Mouse (Mus musculus): Measurements from ENCODE around the gene Rptor. TPM values are rescaled to one million over a fixed set of nuclear protein-coding genes. Genes with fewer than 3 reads are reported as not detected.

Gene Rptor
- polyA plus RNA-seq, 1 experiment, result 24.5 TPM

GRCm38 (mm10) chr11:119586511-119586910 is 16.2 kb upstream of the Rptor start:
- no peaks in the 10 kb centered on the region for H3K4me1 ChIP-seq (ENCODE audit: control insufficient read depth, insufficient read depth, insufficient read length, low read length)

GRCm38 (mm10) chr11:119587112-119587511 is 15.6 kb upstream of the Rptor start:
- Histone ChIP-seq H3K4me3 (ENCODE audit: insufficient read depth, low read depth, low read length) (no peak overlapping the region), H3K4me1 (ENCODE audit: control insufficient read depth, insufficient read depth, insufficient read length, low read length) (no peaks in the 10 kb centered on the region), H3K27ac (replicated peaks; ENCODE audit: low read depth, low read length) (no peak overlapping the region)

More at GRCm38 (mm10) chr11:119586511-119586910, 16.2 kb upstream of the Rptor start:
- Histone ChIP-seq H3K27ac (replicated peaks; ENCODE audit: low read depth, low read length) (no peak overlapping the region), H3K4me3 (ENCODE audit: insufficient read depth, low read depth, low read length) (no peak overlapping the region)

GRCm38 (mm10) chr11:119589242-119589641 is 13.5 kb upstream of the Rptor start:
- H3K4me3 ChIP-seq (ENCODE audit: insufficient read depth, low read depth, low read length), result no peak overlapping the region
- H3K27ac ChIP-seq (replicated peaks; ENCODE audit: low read depth, low read length), result no peak overlapping the region
- no peaks in the 10 kb centered on the region for H3K4me1 ChIP-seq (ENCODE audit: control insufficient read depth, insufficient read depth, insufficient read length, low read length)

- H3K4me3 ChIP-seq (ENCODE audit: insufficient read depth, low read depth, low read length), result no peak overlapping the region
- H3K27ac ChIP-seq (replicated peaks; ENCODE audit: low read depth, low read length), result no peak overlapping the region
- no peaks in the 10 kb centered on the region for H3K4me1 ChIP-seq (ENCODE audit: control insufficient read depth, insufficient read depth, insufficient read length, low read length)
Observed at GRCm38 (mm10) chr11:119593966-119594365, 8.7 kb upstream of the Rptor start.

- Histone ChIP-seq H3K27ac (replicated peaks; ENCODE audit: low read depth, low read length) (no peak overlapping the region), H3K4me3 (ENCODE audit: insufficient read depth, low read depth, low read length) (no peak overlapping the region), H3K4me1 (ENCODE audit: control insufficient read depth, insufficient read depth, insufficient read length, low read length) (peaks cover 2% of the 10 kb centered on the region; the same call in 1 of the 2 replicates)
Observed at GRCm38 (mm10) chr11:119598856-119599255, 3.8 kb upstream of the Rptor start.

- no peak overlapping the region for H3K4me3 ChIP-seq (ENCODE audit: insufficient read depth, low read depth, low read length)
- H3K27ac ChIP-seq (replicated peaks; ENCODE audit: low read depth, low read length), result no peak overlapping the region
- H3K4me1 ChIP-seq (ENCODE audit: control insufficient read depth, insufficient read depth, insufficient read length, low read length), result peaks cover 3% of the 10 kb centered on the region; the same call in 1 of the 2 replicates
Observed at GRCm38 (mm10) chr11:119600286-119600685, 2.4 kb upstream of the Rptor start.

- H3K4me1 ChIP-seq (ENCODE audit: control insufficient read depth, insufficient read depth, insufficient read length, low read length), result peaks cover 3% of the 10 kb centered on the region
- H3K4me3 ChIP-seq (ENCODE audit: insufficient read depth, low read depth, low read length), result peak overlapping the region; percentile 11; the same call in 1 of the 2 replicates
- H3K27ac ChIP-seq (replicated peaks; ENCODE audit: low read depth, low read length), result no peak overlapping the region
Observed at GRCm38 (mm10) chr11:119602177-119602700, 466 bp upstream of the Rptor start.

GRCm38 (mm10) chr11:119603527-119603905 is 811 bp downstream of the Rptor start:
- peaks cover 3% of the 10 kb centered on the region for H3K4me1 ChIP-seq (ENCODE audit: control insufficient read depth, insufficient read depth, insufficient read length, low read length)
- peak overlapping the region; percentile 54; the same call in 1 of the 2 replicates for H3K27ac ChIP-seq (replicated peaks; ENCODE audit: low read depth, low read length)
- H3K4me3 ChIP-seq (ENCODE audit: insufficient read depth, low read depth, low read length), result peak overlapping the region; percentile 97

GRCm38 (mm10) chr11:119607464-119607863 is 4.8 kb downstream of the Rptor start:
- Histone ChIP-seq H3K4me3 (ENCODE audit: insufficient read depth, low read depth, low read length) (no peak overlapping the region), H3K4me1 (ENCODE audit: control insufficient read depth, insufficient read depth, insufficient read length, low read length) (peaks cover 6% of the 10 kb centered on the region), H3K27ac (replicated peaks; ENCODE audit: low read depth, low read length) (no peak overlapping the region)

GRCm38 (mm10) chr11:119611496-119611895 is 8.8 kb downstream of the Rptor start:
- Histone ChIP-seq H3K27ac (replicated peaks; ENCODE audit: low read depth, low read length) (no peak overlapping the region), H3K4me3 (ENCODE audit: insufficient read depth, low read depth, low read length) (no peak overlapping the region), H3K4me1 (ENCODE audit: control insufficient read depth, insufficient read depth, insufficient read length, low read length) (peaks cover 6% of the 10 kb centered on the region)

GRCm38 (mm10) chr11:119612179-119612578 is 9.5 kb downstream of the Rptor start:
- no peak overlapping the region for H3K27ac ChIP-seq (replicated peaks; ENCODE audit: low read depth, low read length)
- H3K4me3 ChIP-seq (ENCODE audit: insufficient read depth, low read depth, low read length), result no peak overlapping the region
- H3K4me1 ChIP-seq (ENCODE audit: control insufficient read depth, insufficient read depth, insufficient read length, low read length), result peaks cover 6% of the 10 kb centered on the region

- no peak overlapping the region for H3K4me3 ChIP-seq (ENCODE audit: insufficient read depth, low read depth, low read length)
- peaks cover 6% of the 10 kb centered on the region for H3K4me1 ChIP-seq (ENCODE audit: control insufficient read depth, insufficient read depth, insufficient read length, low read length)
- no peak overlapping the region for H3K27ac ChIP-seq (replicated peaks; ENCODE audit: low read depth, low read length)
Observed at GRCm38 (mm10) chr11:119615087-119615486, 12.4 kb downstream of the Rptor start.

GRCm38 (mm10) chr11:119618763-119619162 is 16.1 kb downstream of the Rptor start:
- Histone ChIP-seq H3K4me1 (ENCODE audit: control insufficient read depth, insufficient read depth, insufficient read length, low read length) (peaks cover 6% of the 10 kb centered on the region; the same call in 1 of the 2 replicates), H3K4me3 (ENCODE audit: insufficient read depth, low read depth, low read length) (no peak overlapping the region), H3K27ac (replicated peaks; ENCODE audit: low read depth, low read length) (no peak overlapping the region)

GRCm38 (mm10) chr11:119621266-119621665 is 18.6 kb downstream of the Rptor start:
- H3K27ac ChIP-seq (replicated peaks; ENCODE audit: low read depth, low read length), result no peak overlapping the region
- peaks cover 9% of the 10 kb centered on the region; the same call in 1 of the 2 replicates for H3K4me1 ChIP-seq (ENCODE audit: control insufficient read depth, insufficient read depth, insufficient read length, low read length)

GRCm38 (mm10) chr11:119623800-119624199 is 21.1 kb downstream of the Rptor start:
- Histone ChIP-seq H3K4me1 (ENCODE audit: control insufficient read depth, insufficient read depth, insufficient read length, low read length) (peaks cover 9% of the 10 kb centered on the region; the same call in 1 of the 2 replicates), H3K4me3 (ENCODE audit: insufficient read depth, low read depth, low read length) (no peak overlapping the region), H3K27ac (replicated peaks; ENCODE audit: low read depth, low read length) (no peak overlapping the region)

More at GRCm38 (mm10) chr11:119621266-119621665, 18.6 kb downstream of the Rptor start:
- no peak overlapping the region for H3K4me3 ChIP-seq (ENCODE audit: insufficient read depth, low read depth, low read length)

GRCm38 (mm10) chr11:119624401-119624800 is 21.7 kb downstream of the Rptor start:
- Histone ChIP-seq H3K4me3 (ENCODE audit: insufficient read depth, low read depth, low read length) (no peak overlapping the region), H3K4me1 (ENCODE audit: control insufficient read depth, insufficient read depth, insufficient read length, low read length) (peaks cover 9% of the 10 kb centered on the region; the same call in 1 of the 2 replicates), H3K27ac (replicated peaks; ENCODE audit: low read depth, low read length) (no peak overlapping the region)
